ENCODE assay signal across 27 mouse cellular contexts in genomic region chr8:127084565-127084964, GRCm38 (mm10). TPM values are rescaled to one million over a fixed set of nuclear protein-coding genes. Genes with fewer than 3 reads are reported as not detected.
DNase-seq lines count a peak whose midpoint lies in the region; ATAC-seq and TF ChIP-seq lines count a peak whose summit lies in the region.
"Had no signal": no experiment of that assay in that cellular context is flagged by ENCODE, and none has a peak within 500 bp of the region (broad histone marks: within the 10 kb centered on the region; RNA-seq: fewer than 3 reads in every experiment).

No protein-coding gene starts in this region.

- H3K27me3 ChIP-seq in liver, adult 2 months (ENCODE audit: control insufficient read depth, insufficient read depth, low read length) = no peaks in the 10 kb centered on the region
- no peaks in the 10 kb centered on the region for H3K27me3 ChIP-seq in liver, embryonic 11.5 days (replicated peaks; ENCODE audit: control insufficient read depth, insufficient read depth, low read length)
- no peaks in the 10 kb centered on the region for H3K27me3 ChIP-seq in lung, postnatal 0 days (replicated peaks; ENCODE audit: insufficient read depth, low read length)
- no peaks in the 10 kb centered on the region for H3K27me3 ChIP-seq in liver, embryonic 16.5 days (ENCODE audit: control insufficient read depth, insufficient read depth, low read depth, low read length)
- H3K27me3 ChIP-seq: embryonic facial prominence, embryonic 13.5 days; forebrain, embryonic 12.5 days; forebrain, embryonic 15.5 days; heart, embryonic 12.5 days; heart, embryonic 15.5 days; hindbrain, embryonic 13.5 days had no signal

- 27% methylated on average over 6 of the region's 6 CpGs for WGBS in liver, adult 2 months
- WGBS in liver, embryonic 11.5 days = 61% methylated on average over 6 of the region's 6 CpGs
- 52% methylated on average over 6 of the region's 6 CpGs for WGBS in lung, postnatal 0 days
- 46% methylated on average over 6 of the region's 6 CpGs for WGBS in liver, embryonic 16.5 days (ENCODE audit: insufficient replicate concordance)

- no peak overlapping the region for H3K4me3 ChIP-seq in liver, adult 2 months (ENCODE audit: insufficient read depth, low read depth, low read length)
- H3K4me3 ChIP-seq in liver, embryonic 11.5 days (ENCODE audit: low read depth, low read length) = no peak overlapping the region
- H3K4me3 ChIP-seq in lung, postnatal 0 days (ENCODE audit: low read depth, low read length) = no peak overlapping the region
- no peak overlapping the region for H3K4me3 ChIP-seq in liver, embryonic 16.5 days (ENCODE audit: low read depth, low read length)
- H3K4me3 ChIP-seq: embryonic facial prominence, embryonic 10.5 days; embryonic facial prominence, embryonic 13.5 days; erythroblast, embryonic 14.5 days; forebrain, embryonic 12.5 days; forebrain, embryonic 15.5 days; heart, embryonic 12.5 days; heart, embryonic 15.5 days; hindbrain, embryonic 10.5 days; hindbrain, embryonic 13.5 days had no signal

- H3K4me2 ChIP-seq in liver, embryonic 11.5 days = no peak overlapping the region
- no peak overlapping the region for H3K4me2 ChIP-seq in lung, postnatal 0 days (replicated peaks; ENCODE audit: low read depth, low read length)
- H3K4me2 ChIP-seq in liver, embryonic 16.5 days (ENCODE audit: low read depth, low read length) = no peak overlapping the region
- H3K4me2 ChIP-seq: embryonic facial prominence, embryonic 13.5 days; forebrain, embryonic 12.5 days; forebrain, embryonic 15.5 days; heart, embryonic 12.5 days; heart, embryonic 15.5 days; hindbrain, embryonic 13.5 days had no signal

- H3K79me2 ChIP-seq in liver, adult 2 months (ENCODE audit: control insufficient read depth, insufficient read depth, low read length) = peaks cover 60% of the 10 kb centered on the region

- H3K36me3 ChIP-seq in liver, adult 2 months (ENCODE audit: control insufficient read depth, insufficient read depth, low read length) = no peaks in the 10 kb centered on the region
- H3K36me3 ChIP-seq in liver, embryonic 11.5 days (ENCODE audit: control insufficient read depth, insufficient read depth, low read length) = no peaks in the 10 kb centered on the region
- no peaks in the 10 kb centered on the region for H3K36me3 ChIP-seq in lung, postnatal 0 days (ENCODE audit: insufficient read depth, low read length)
- no peaks in the 10 kb centered on the region for H3K36me3 ChIP-seq in liver, embryonic 16.5 days (ENCODE audit: control insufficient read depth, insufficient read depth)
- H3K36me3 ChIP-seq: embryonic facial prominence, embryonic 10.5 days; embryonic facial prominence, embryonic 13.5 days; forebrain, embryonic 12.5 days; forebrain, embryonic 15.5 days; heart, embryonic 12.5 days; heart, embryonic 15.5 days; hindbrain, embryonic 10.5 days; hindbrain, embryonic 13.5 days had no signal

- no peak for ATAC-seq in liver, embryonic 11.5 days (replicated peaks; ENCODE audit: low FRiP score)
- peak; percentile 44 for ATAC-seq in lung, postnatal 0 days
- peak; percentile 68 for ATAC-seq in liver, embryonic 16.5 days (ENCODE audit: low read depth)
- ATAC-seq: activated CD4-positive, CD25-positive, alpha-beta regulatory T cell, adult 4 months; forebrain, embryonic 15.5 days had no signal

- H3K9ac ChIP-seq in liver, adult 2 months (ENCODE audit: low read depth, low read length) = no peak overlapping the region
- no peak overlapping the region for H3K9ac ChIP-seq in liver, embryonic 11.5 days (ENCODE audit: low read depth, low read length)
- H3K9ac ChIP-seq in lung, postnatal 0 days (replicated peaks; ENCODE audit: low read depth) = no peak overlapping the region
- H3K9ac ChIP-seq in liver, embryonic 16.5 days (ENCODE audit: low read depth, low read length) = no peak overlapping the region
- H3K9ac ChIP-seq: embryonic facial prominence, embryonic 13.5 days; forebrain, embryonic 12.5 days; forebrain, embryonic 15.5 days; heart, embryonic 12.5 days; heart, embryonic 15.5 days; hindbrain, embryonic 13.5 days had no signal

- H3K9me3 ChIP-seq in liver, embryonic 11.5 days (ENCODE audit: control insufficient read depth, low read length) = no peaks in the 10 kb centered on the region
- H3K9me3 ChIP-seq in lung, postnatal 0 days (ENCODE audit: low read length) = no peaks in the 10 kb centered on the region
- H3K9me3 ChIP-seq in liver, embryonic 16.5 days (replicated peaks; ENCODE audit: control insufficient read depth, low read length) = no peaks in the 10 kb centered on the region
- H3K9me3 ChIP-seq: embryonic facial prominence, embryonic 10.5 days; embryonic facial prominence, embryonic 13.5 days; forebrain, embryonic 12.5 days; forebrain, embryonic 15.5 days; heart, embryonic 12.5 days; heart, embryonic 15.5 days; hindbrain, embryonic 10.5 days; hindbrain, embryonic 13.5 days had no signal

- no peak for TF ChIP-seq EP300 in lung, postnatal 0 days (IDR thresholded peaks at IDR 0.05)

- peak; percentile 94 for DNase-seq in liver, adult 2 months (ENCODE audit: extremely low read depth, low read depth, low spot score)
- no peak for DNase-seq in liver, embryonic 11.5 days (ENCODE audit: low spot score)
- DNase-seq in lung, postnatal 0 days (ENCODE audit: low spot score) = peak; percentile 68
- DNase-seq in lung, adult 18-20 months = no peak
- no peak for DNase-seq in kidney, adult 18-20 months
- DNase-seq: adrenal gland, adult 8-10 months; adrenal gland, postnatal 25 days; cerebellum, adult 11-12 months; cerebellum, adult 8-10 months; cerebellum, postnatal 10 days; cerebellum, postnatal 36 days; embryo, embryonic 11 days; gastrocnemius, postnatal 25 days; heart, adult 18-20 months; heart, postnatal 10 days; heart, postnatal 36 days had no signal

- H3K27ac ChIP-seq in liver, adult 2 months (replicated peaks; ENCODE audit: insufficient read depth, low read depth, low read length) = peak overlapping the region; percentile 6; the same call in 1 of the 2 replicates
- H3K27ac ChIP-seq in liver, embryonic 11.5 days (ENCODE audit: low read depth, low read length) = no peak overlapping the region
- H3K27ac ChIP-seq in lung, postnatal 0 days (ENCODE audit: low read length) = no peak overlapping the region
- no peak overlapping the region for H3K27ac ChIP-seq in liver, embryonic 16.5 days (ENCODE audit: low read length)
- H3K27ac ChIP-seq: embryonic facial prominence, embryonic 10.5 days; embryonic facial prominence, embryonic 13.5 days; forebrain, embryonic 12.5 days; forebrain, embryonic 15.5 days; heart, embryonic 15.5 days; hindbrain, embryonic 10.5 days; hindbrain, embryonic 13.5 days had no signal

- peaks cover 52% of the 10 kb centered on the region for H3K4me1 ChIP-seq in liver, adult 2 months (ENCODE audit: control insufficient read depth, insufficient read depth, low read length)
- H3K4me1 ChIP-seq in liver, embryonic 11.5 days (replicated peaks; ENCODE audit: control insufficient read depth, insufficient read depth, low read length) = peaks cover 15% of the 10 kb centered on the region
- peaks cover 13% of the 10 kb centered on the region; the same call in 1 of the 2 replicates for H3K4me1 ChIP-seq in lung, postnatal 0 days (ENCODE audit: insufficient read depth, low read depth, low read length)
- peaks cover 3% of the 10 kb centered on the region for H3K4me1 ChIP-seq in liver, embryonic 16.5 days (ENCODE audit: control insufficient read depth, low read depth, low read length)

- TF ChIP-seq POLR2A in liver, adult 2 months (IDR thresholded peaks at IDR 0.05; ENCODE audit: extremely low read depth, insufficient read depth, low read length) = no peak

- TF ChIP-seq CTCF in liver, adult 2 months (IDR thresholded peaks at IDR 0.05; ENCODE audit: low read depth, low read length) = no peak
- TF ChIP-seq CTCF in lung, postnatal 0 days (IDR thresholded peaks at IDR 0.05) = no peak

RNA-seq across cellular contexts. Expression of gene Pard3, which starts 20.9 kb away (rescaled TPM):
- 47.4 and 54.9 TPM in 2 replicates for total RNA-seq in liver, adult 2 months (2014; rRNA removed)
- polyA plus RNA-seq in liver, adult 2 months (2012; rRNA removed) = 61.4 and 62.4 TPM in 2 replicates
- 12.5 and 14.5 TPM in 2 replicates for polyA plus RNA-seq in liver, embryonic 11.5 days (2014; fragmentation: Nextera tagmentation; extraction: Ambion mirVana)
- 13.2 and 16.2 TPM in 2 replicates for polyA plus RNA-seq in lung, postnatal 0 days (2015; fragmentation: Nextera tagmentation; extraction: Ambion mirVana)
- polyA plus RNA-seq in liver, embryonic 16.5 days (2015; fragmentation: Nextera tagmentation; extraction: Ambion mirVana) = 6.3 and 7.0 TPM in 2 replicates

Comparison
In these comparisons a context has a peak if more than half of its experiments do, and no peak if none do; other contexts are left out.
1. DNase-seq: peak in liver, adult 2 months (single experiment) and lung, postnatal 0 days (single experiment); none in liver, embryonic 11.5 days (single experiment), lung, adult 18-20 months (0 of 2) and kidney, adult 18-20 months (single experiment).